Comparison of ENCODE assay signal across 9 mouse cellular contexts in the genomic region with DNA sequence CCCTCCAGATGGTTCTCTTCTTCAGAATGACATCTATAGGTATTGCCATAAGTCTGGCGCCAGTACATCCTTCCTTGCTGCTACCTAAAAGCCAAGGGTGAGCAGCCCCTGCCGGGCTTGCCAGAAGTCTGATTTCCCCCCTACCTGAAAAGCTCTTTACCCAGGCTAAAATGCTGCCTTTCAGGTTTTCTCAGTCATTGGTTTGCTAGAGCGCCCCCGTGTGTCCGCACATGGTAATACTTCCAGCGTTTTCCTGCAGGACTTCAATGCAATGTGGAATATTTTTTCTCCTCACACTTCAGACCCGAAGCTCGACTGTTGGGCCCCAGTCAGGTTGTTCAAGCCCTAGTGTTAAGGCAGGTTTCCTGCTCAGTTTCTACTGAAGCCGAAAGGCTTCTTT. TPM values are rescaled to one million over a fixed set of nuclear protein-coding genes. Genes with fewer than 3 reads are reported as not detected.
DNase-seq lines count a peak whose midpoint lies in the region; ATAC-seq and TF ChIP-seq lines count a peak whose summit lies in the region.
"Had no signal": no experiment of that assay in that cellular context is flagged by ENCODE, and none has a peak within 500 bp of the region (broad histone marks: within the 10 kb centered on the region; RNA-seq: fewer than 3 reads in every experiment).

No protein-coding gene starts in this region.

- peak; percentile 74; the same call in 1 of the 2 replicates for TF ChIP-seq CTCF in brain, embryonic 14.5 days (IDR thresholded peaks at IDR 0.05; ENCODE audit: borderline replicate concordance, extremely low read depth, insufficient read depth, insufficient read length)

- H3K27ac ChIP-seq in heart, embryonic 12.5 days (ENCODE audit: poor library complexity, severe bottlenecking): no peak overlapping the region

- H3K9ac ChIP-seq in heart, embryonic 12.5 days: no peak overlapping the region

- peaks cover 28% of the 10 kb centered on the region for H3K27me3 ChIP-seq in heart, embryonic 12.5 days (replicated peaks)

- no peak overlapping the region for H3K4me2 ChIP-seq in heart, embryonic 12.5 days

- TF ChIP-seq POLR2A in brain, embryonic 14.5 days (IDR thresholded peaks at IDR 0.05; ENCODE audit: borderline replicate concordance, extremely low read depth, insufficient read depth, insufficient read length, poor library complexity, severe bottlenecking): no peak

- no peak for ATAC-seq in heart, embryonic 12.5 days (ENCODE audit: insufficient number of reproducible peaks, low FRiP score)

- intact Hi-C loops in left cerebral cortex, postnatal 10 days (cut with DNase I): loop anchor here (5.0 to 10.0 kb wide), 2 partner anchors 110 to 208 kb away; no protein-coding TSS in a partner anchor

- H3K9me3 ChIP-seq in heart, embryonic 12.5 days (replicated peaks): no peaks in the 10 kb centered on the region

- no peak overlapping the region for H3K4me3 ChIP-seq in heart, embryonic 12.5 days

- no peaks in the 10 kb centered on the region for H3K36me3 ChIP-seq in heart, embryonic 12.5 days

- DNase-seq in heart, adult 11 months: peak; percentile 45
- DNase-seq in CD4-positive helper T cell, adult 2 months (ENCODE audit: low read depth, low spot score): peak; percentile 29
- DNase-seq in brain, embryonic 14.5 days (ENCODE audit: low read depth): peak; percentile 58
- DNase-seq in frontal cortex, postnatal 25 days (ENCODE audit: low spot score in 2 of 2): peak; percentile 47 to 54
- peak; percentile 31 to 36 for DNase-seq in left cerebral cortex, postnatal 10 days (ENCODE audit: extremely low spot score in 1 of 2, low spot score in 2 of 2)
- peak; percentile 33 to 43 for DNase-seq in natural killer cell, adult 2 months (ENCODE audit: low spot score in 2 of 2)
- peak; percentile 51 for DNase-seq in thymus, postnatal 25 days

- WGBS in heart, embryonic 12.5 days: 20% methylated on average over 9 of the region's 9 CpGs

- no peaks in the 10 kb centered on the region for H3K4me1 ChIP-seq in heart, embryonic 12.5 days (replicated peaks)

RNA-seq across cellular contexts. Expression of gene Sowahd, which starts 5.9 kb away (rescaled TPM):
- polyA plus RNA-seq in heart, embryonic 12.5 days (2016; fragmentation: Nextera tagmentation; extraction: Ambion mirVana): 0.86 and 0.88 TPM in 2 replicates
- polyA plus RNA-seq in brain, embryonic 14.5 days (2012; rRNA removed): not detected in 2 replicates
- total RNA-seq in left cerebral cortex, postnatal 10 days (2021): not detected
- total RNA-seq: hematopoietic stem cell, adult 5-6 weeks had no signal

RNA-seq across cellular contexts. Expression of gene Rpl39, which starts 42.5 kb away (rescaled TPM):
- 434 and 437 TPM in 2 replicates for polyA plus RNA-seq in heart, embryonic 12.5 days (2016; fragmentation: Nextera tagmentation; extraction: Ambion mirVana)
- 425 and 492 TPM in 2 replicates for polyA plus RNA-seq in brain, embryonic 14.5 days (2012; rRNA removed)
- 100 to 1,000 TPM; 416 to 428 TPM for total RNA-seq in left cerebral cortex, postnatal 10 days (2021)

RNA-seq across cellular contexts. Expression of gene Sept6, which starts 51.1 kb away (rescaled TPM):
- polyA plus RNA-seq in heart, embryonic 12.5 days (2016; fragmentation: Nextera tagmentation; extraction: Ambion mirVana): 38.9 and 40.0 TPM in 2 replicates
- polyA plus RNA-seq in brain, embryonic 14.5 days (2012; rRNA removed): 54.2 and 61.6 TPM in 2 replicates
- total RNA-seq in left cerebral cortex, postnatal 10 days (2021): 10 to 100 TPM; 90.7 to 91.8 TPM
